In the genomic region with DNA sequence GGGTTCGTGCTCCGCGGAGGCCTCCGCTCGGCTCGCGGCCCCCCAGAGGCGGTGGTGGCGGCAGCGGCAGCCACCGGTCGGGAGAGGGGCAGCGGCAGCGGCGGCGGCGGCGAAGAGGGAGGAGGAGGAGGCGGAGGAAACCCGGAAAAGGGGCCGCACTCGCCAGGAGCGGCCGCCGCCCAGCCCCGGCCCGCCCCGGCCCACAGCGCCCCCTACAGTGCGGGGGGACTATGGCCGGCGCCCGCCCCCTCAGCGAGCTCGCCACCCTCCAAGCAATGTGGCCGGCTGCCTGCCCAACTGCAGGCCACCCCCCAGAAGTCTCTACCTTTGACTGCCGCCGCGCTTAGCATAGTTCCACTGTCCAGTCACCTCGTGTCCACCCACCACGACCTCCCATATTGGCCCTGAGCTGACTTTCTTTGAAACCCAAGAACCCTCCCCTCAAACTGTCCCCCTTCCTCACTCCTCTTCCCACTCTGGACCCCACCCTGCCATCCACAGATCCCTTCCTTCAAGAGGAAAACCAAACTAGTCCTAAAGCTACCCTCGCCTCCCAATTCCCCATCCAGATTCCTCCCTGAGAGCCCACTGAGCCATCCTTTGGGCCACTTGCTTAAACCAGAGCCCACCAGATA, we compare ENCODE assay signal across 8 mouse cellular contexts. TPM values are rescaled to one million over a fixed set of nuclear protein-coding genes. Genes with fewer than 3 reads are reported as not detected.
DNase-seq lines count a peak whose midpoint lies in the region; ATAC-seq and TF ChIP-seq lines count a peak whose summit lies in the region.

No protein-coding gene starts in this region.

- no peaks in the 10 kb centered on the region; a peak in 2 of 4 replicates for H3K27me3 ChIP-seq in MEL (ENCODE audit: control insufficient read depth in 1 of 2, insufficient read depth in 2 of 2, low read length in 2 of 2)
- H3K27me3 ChIP-seq in forebrain, postnatal 0 days (ENCODE audit: insufficient read depth, low read length) = no peaks in the 10 kb centered on the region
- H3K27me3 ChIP-seq in lung, embryonic 16.5 days (ENCODE audit: control insufficient read depth, insufficient read depth, low read depth, low read length) = no peaks in the 10 kb centered on the region

- H3K79me2 ChIP-seq in MEL (ENCODE audit: control insufficient read depth, insufficient read depth, low read length, poor library complexity) = peaks cover 19% of the 10 kb centered on the region

- peaks cover 3 to 10% of the 10 kb centered on the region in 2 experiments; a peak in 3 of 4 replicates for H3K4me1 ChIP-seq in MEL (ENCODE audit: control insufficient read depth in 1 of 2, insufficient read depth in 2 of 2, low read length in 2 of 2)
- H3K4me1 ChIP-seq in forebrain, postnatal 0 days (ENCODE audit: insufficient read depth) = peaks cover 8% of the 10 kb centered on the region; the same call in 1 of the 2 replicates
- peaks cover 9% of the 10 kb centered on the region for H3K4me1 ChIP-seq in lung, embryonic 16.5 days (replicated peaks; ENCODE audit: control insufficient read depth, insufficient read depth, low read length)

- peak overlapping the region; percentile 59 to 63 for H3K4me3 ChIP-seq in MEL (ENCODE audit: control insufficient read depth in 1 of 2, insufficient read depth in 1 of 2, low read depth in 2 of 2, low read length in 2 of 2)
- H3K4me3 ChIP-seq in forebrain, postnatal 0 days (ENCODE audit: low read depth, low read length) = peak overlapping the region; percentile 85
- H3K4me3 ChIP-seq in lung, embryonic 16.5 days (ENCODE audit: low read length) = peak overlapping the region; percentile 91

- ATAC-seq in forebrain, postnatal 0 days = peak; percentile 97
- peak; percentile 94 for ATAC-seq in lung, embryonic 16.5 days (ENCODE audit: low read depth)

- peaks cover 9 to 12% of the 10 kb centered on the region in 2 experiments for H3K36me3 ChIP-seq in MEL (ENCODE audit: control insufficient read depth in 1 of 2, insufficient read depth in 2 of 2, low read length in 2 of 2)
- peaks cover 10% of the 10 kb centered on the region; the same call in 1 of the 2 replicates for H3K36me3 ChIP-seq in forebrain, postnatal 0 days (ENCODE audit: insufficient read depth)
- peaks cover 9% of the 10 kb centered on the region for H3K36me3 ChIP-seq in lung, embryonic 16.5 days (ENCODE audit: control insufficient read depth, insufficient read depth, low read length)

- peak overlapping the region; percentile 90 for H3K4me2 ChIP-seq in forebrain, postnatal 0 days (ENCODE audit: low read depth)
- peak overlapping the region; percentile 71 for H3K4me2 ChIP-seq in lung, embryonic 16.5 days (ENCODE audit: low read depth, low read length)

- 3% methylated on average over 15 of the region's 42 CpGs for WGBS in forebrain, postnatal 0 days
- whole genome bisulfite sequencing in lung, embryonic 16.5 days = 1% methylated on average over 17 of the region's 42 CpGs

- TF ChIP-seq RAD21 in MEL (IDR thresholded peaks at IDR 0.05; ENCODE audit: low read depth, low read length) = no peak

- no peak overlapping the region for H3K27ac ChIP-seq in MEL (ENCODE audit: control insufficient read depth, low read depth, low read length)
- peak overlapping the region; percentile 66 for H3K27ac ChIP-seq in forebrain, postnatal 0 days (ENCODE audit: low read depth, low read length)
- no peak overlapping the region; the same call in 1 of the 2 replicates for H3K27ac ChIP-seq in lung, embryonic 16.5 days (ENCODE audit: low read length)

- TF ChIP-seq EP300 in MEL (IDR thresholded peaks at IDR 0.05; ENCODE audit: low read depth in 1 of 2, low read length in 2 of 2) = no peak

- peak overlapping the region; percentile 96 for H3K9ac ChIP-seq in MEL (ENCODE audit: control insufficient read depth, low read depth, low read length, poor library complexity, severe bottlenecking)
- peak overlapping the region; percentile 84 for H3K9ac ChIP-seq in forebrain, postnatal 0 days
- peak overlapping the region; percentile 92 for H3K9ac ChIP-seq in lung, embryonic 16.5 days (ENCODE audit: low read length)

- TF ChIP-seq CTCF in MEL (IDR thresholded peaks at IDR 0.05 in 2 of 3, conservative IDR thresholded peaks at IDR 0.05 in 1 of 3; ENCODE audit: control insufficient read depth in 1 of 3, insufficient read depth in 1 of 3, low read depth in 2 of 3, low read length in 3 of 3, poor library complexity in 1 of 3, severe bottlenecking in 1 of 3) = peak in 2 of 3 experiments; percentile 72 to 95; a peak in 5 of 6 replicates
- peak; percentile 81 for TF ChIP-seq CTCF in forebrain, postnatal 0 days (IDR thresholded peaks at IDR 0.05; ENCODE audit: low read depth)

- H3K9me3 ChIP-seq in MEL (replicated peaks; ENCODE audit: insufficient read depth, low read length) = no peaks in the 10 kb centered on the region
- H3K9me3 ChIP-seq in forebrain, postnatal 0 days (ENCODE audit: low read length) = no peaks in the 10 kb centered on the region
- no peaks in the 10 kb centered on the region for H3K9me3 ChIP-seq in lung, embryonic 16.5 days (ENCODE audit: control insufficient read depth, low read length)

- TF ChIP-seq POLR2A in MEL (IDR thresholded peaks at IDR 0.05; ENCODE audit: control insufficient read depth in 1 of 2, insufficient read depth in 1 of 2, low read depth in 1 of 2, low read length in 2 of 2, poor library complexity in 1 of 2) = peak; percentile 38 to 45; a peak in 2 of 4 replicates

- peak; percentile 84 for DNase-seq in MEL (ENCODE audit: low read depth, low spot score)
- DNase-seq in cerebellum, adult 18-20 months = peak; percentile 82 to 93
- DNase-seq in forebrain, postnatal 0 days = peak; percentile 87
- DNase-seq in heart, postnatal 4 days = peak; percentile 95
- DNase-seq in layer of hippocampus, adult 8-10 months (ENCODE audit: low spot score in 2 of 2) = peak; percentile 28 to 69
- peak; percentile 66 for DNase-seq in ovary, adult 18-20 months (ENCODE audit: low spot score)
- DNase-seq in thymus, postnatal 0 days (ENCODE audit: low spot score) = peak; percentile 83

TF ChIP-seq in MEL, 35 proteins besides CTCF, POLR2A, EP300 and RAD21:
- TF ChIP-seq ELF1 (IDR thresholded peaks at IDR 0.05; ENCODE audit: low read depth, low read length) = peak; percentile 86
- peak; percentile 82 for TF ChIP-seq HCFC1 (IDR thresholded peaks at IDR 0.05; ENCODE audit: low read depth, low read length)
- TF ChIP-seq NELFE (IDR thresholded peaks at IDR 0.05; ENCODE audit: low read depth, low read length) = peak; percentile 53
- TF ChIP-seq MXI1 (IDR thresholded peaks at IDR 0.05; ENCODE audit: low read depth, low read length) = no peak
- peak; percentile 73; the same call in 1 of the 2 replicates for TF ChIP-seq MAZ (IDR thresholded peaks at IDR 0.05; ENCODE audit: low read depth, low read length)
- no peak for TF ChIP-seq POLR2AphosphoS2 (IDR thresholded peaks at IDR 0.05; ENCODE audit: low read length)
- TF ChIP-seq USF1 (IDR thresholded peaks at IDR 0.05; ENCODE audit: low read depth, low read length) = no peak
- TF ChIP-seq TCF12 (IDR thresholded peaks at IDR 0.05; ENCODE audit: low read depth, low read length) = peak; percentile 60
- peak; percentile 65; the same call in 1 of the 2 replicates for TF ChIP-seq GABPA (IDR thresholded peaks at IDR 0.05; ENCODE audit: low read depth, low read length)
TF ChIP-seq in MEL: peak in this region for 6.

RNA-seq across cellular contexts. Expression of gene Csnk2a2, which starts 1.0 kb away (rescaled TPM):
- 42.3 and 44.0 TPM in 2 replicates for total RNA-seq in MEL (2012; rRNA removed)
- 100 to 1,000 TPM in 1 of 2 experiments, not detected in 1; 121 TPM for polyA plus RNA-seq in MEL (2012; ENCODE audit: insufficient read depth in 1 of 2, insufficient read length in 2 of 2, low read depth in 1 of 2, low replicate concordance in 2 of 2, missing spikeins in 1 of 2)
- total RNA-seq in forebrain, postnatal 0 days (2014; rRNA removed) = 26.7 TPM in 2 replicates
- 7.7 and 9.9 TPM in 2 replicates for polyA plus RNA-seq in forebrain, postnatal 0 days (2015; fragmentation: Nextera tagmentation; extraction: Ambion mirVana)
- total RNA-seq in heart, postnatal 4 days (2021) = 10 to 100 TPM; 52.5 to 59.4 TPM
- total RNA-seq in layer of hippocampus, adult 8-10 months (2022) = 10 to 100 TPM; 61.1 to 82.5 (median 70.6) TPM
- polyA plus RNA-seq in lung, embryonic 16.5 days (2015; fragmentation: Nextera tagmentation; extraction: Ambion mirVana) = 8.4 and 8.8 TPM in 2 replicates
- polyA plus RNA-seq in thymus, postnatal 0 days (2015; fragmentation: Nextera tagmentation; extraction: Ambion mirVana) = 10.7 and 13.9 TPM in 2 replicates

RNA-seq across cellular contexts. Expression of gene Ccdc113, which starts 45.1 kb away (rescaled TPM):
- not detected in 2 replicates for total RNA-seq in MEL (2012; rRNA removed)
- polyA plus RNA-seq in MEL (2012; ENCODE audit: insufficient read depth in 1 of 2, insufficient read length in 2 of 2, low read depth in 1 of 2, low replicate concordance in 2 of 2, missing spikeins in 1 of 2) = not detected
- total RNA-seq in forebrain, postnatal 0 days (2014; rRNA removed) = 3.4 and 3.7 TPM in 2 replicates
- polyA plus RNA-seq in forebrain, postnatal 0 days (2015; fragmentation: Nextera tagmentation; extraction: Ambion mirVana) = 3.3 and 5.3 TPM in 2 replicates
- under 1 TPM; 0.69 to 0.81 TPM for total RNA-seq in heart, postnatal 4 days (2021)
- total RNA-seq in layer of hippocampus, adult 8-10 months (2022) = 1 to 10 TPM; 1.2 to 2.7 (median 1.6) TPM
- polyA plus RNA-seq in lung, embryonic 16.5 days (2015; fragmentation: Nextera tagmentation; extraction: Ambion mirVana) = 6.3 and 9.8 TPM in 2 replicates
- 0.22 and 0.42 TPM in 2 replicates for polyA plus RNA-seq in thymus, postnatal 0 days (2015; fragmentation: Nextera tagmentation; extraction: Ambion mirVana)

RNA-seq across cellular contexts. Expression of gene Cfap20, which starts 54.1 kb away (rescaled TPM):
- total RNA-seq in MEL (2012; rRNA removed) = 56.2 and 62.0 TPM in 2 replicates
- polyA plus RNA-seq in MEL (2012; ENCODE audit: insufficient read depth in 1 of 2, insufficient read length in 2 of 2, low read depth in 1 of 2, low replicate concordance in 2 of 2, missing spikeins in 1 of 2) = 100 to 1,000 TPM in 1 of 2 experiments, 10 to 100 TPM in 1; 77.7 to 281 TPM
- total RNA-seq in forebrain, postnatal 0 days (2014; rRNA removed) = 88.8 and 94.2 TPM in 2 replicates
- polyA plus RNA-seq in forebrain, postnatal 0 days (2015; fragmentation: Nextera tagmentation; extraction: Ambion mirVana) = 106 and 125 TPM in 2 replicates
- 10 to 100 TPM; 66.9 to 72.9 TPM for total RNA-seq in heart, postnatal 4 days (2021)
- total RNA-seq in layer of hippocampus, adult 8-10 months (2022) = 10 to 100 TPM; 48.2 to 65.2 (median 54.6) TPM
- polyA plus RNA-seq in lung, embryonic 16.5 days (2015; fragmentation: Nextera tagmentation; extraction: Ambion mirVana) = 149 and 156 TPM in 2 replicates
- 94.4 and 104 TPM in 2 replicates for polyA plus RNA-seq in thymus, postnatal 0 days (2015; fragmentation: Nextera tagmentation; extraction: Ambion mirVana)
